Mouse (Mus musculus) forebrain, embryonic 14.5 days (tissue): Measurements from ENCODE around the gene Cpeb2. TPM values are rescaled to one million over a fixed set of nuclear protein-coding genes. Genes with fewer than 3 reads are reported as not detected.

ENCODE experiments used
- ATAC-seq: fragments of 200-750 bp; cut with Nextera tagmentation; 2 replicates; pipeline ENCODE4 v1.8.0; 2017; ENCODE audit warnings: mild to moderate bottlenecking, moderate library complexity
- DNase-seq: peaks from one replicate; pipeline ENCODE4 v3.0.0-alpha.2; 2015; ENCODE audit warnings: low spot score
- H3K27ac ChIP-seq: fragments of 300-500 bp; sonication (generic); 2 replicates; pipeline ENCODE4 v1.5.1; 2014; ENCODE audit warnings: low read depth, mild to moderate bottlenecking, control low read depth, low read length, moderate library complexity
- H3K27me3 ChIP-seq: fragments of 300-500 bp; sonication (generic); replicated peaks from 2 replicates; pipeline ENCODE4 v1.6.1; 2014; ENCODE audit warnings: low read length, control low read depth, mixed read lengths; ENCODE audit not compliant: control insufficient read depth, insufficient read depth
- H3K36me3 ChIP-seq: fragments of 300-500 bp; sonication (generic); 2 replicates; pipeline ENCODE4 v1.6.1; 2014; ENCODE audit warnings: low read length, control low read depth; ENCODE audit not compliant: control insufficient read depth, insufficient read depth
- H3K4me1 ChIP-seq: fragments of 300-500 bp; sonication (generic); 2 replicates; pipeline ENCODE4 v1.6.1; 2014; ENCODE audit warnings: antibody characterized with exemption, low read length, control low read depth; ENCODE audit not compliant: control insufficient read depth, insufficient read depth
- H3K4me2 ChIP-seq: fragments of 300-500 bp; sonication (generic); 2 replicates; pipeline ENCODE4 v1.6.1; 2014; ENCODE audit warnings: mild to moderate bottlenecking, control low read depth, low read length
- H3K4me3 ChIP-seq: fragments of 300-500 bp; sonication (generic); 2 replicates; pipeline ENCODE4 v1.5.1; 2014; ENCODE audit warnings: low read depth, low read length, control low read depth
- H3K9ac ChIP-seq: fragments of 300-500 bp; sonication (generic); 2 replicates; pipeline ENCODE4 v1.6.1; 2014; ENCODE audit warnings: mild to moderate bottlenecking, low read length, control low read depth, moderate library complexity
- H3K9me3 ChIP-seq: fragments of 300-500 bp; sonication (generic); replicated peaks from 2 replicates; pipeline ENCODE4 v1.6.1; 2016; ENCODE audit warnings: low read length, control low read depth, mixed read lengths; ENCODE audit not compliant: control insufficient read depth
- WGBS: fragments of 180-500 bp; shearing (Covaris S2); extraction: QIAGEN DNeasy Blood & Tissue Kit; methylation state at CpG from one replicate; pipeline ENCODE4 v1.1.7; 2014; 5-methylcytosine and 5-hydroxymethylcytosine counted together
- polyA plus RNA-seq: library from polyadenylated mRNA; unstranded; fragments of >200 nt; fragmentation: Nextera tagmentation; extraction: Ambion mirVana; gene quantifications from 2 replicates; pipeline ENCODE4 v1.2.1, GENCODE M21; 2014

Gene Cpeb2
- polyA plus RNA-seq, 1 experiment from 2014 or later = 6.9 TPM

- ATAC-seq = no peak
- WGBS = 3% methylated on average over 27 of the region's 27 CpGs
- peaks cover 2% of the 10 kb centered on the region; the same call in 1 of the 2 replicates for H3K36me3 ChIP-seq
- peak; percentile 39 for DNase-seq
- H3K27me3 ChIP-seq = no peaks in the 10 kb centered on the region; the same call in 1 of the 2 replicates
- peak overlapping the region; percentile 94 for H3K9ac ChIP-seq
- peak overlapping the region; percentile 82 for H3K4me2 ChIP-seq
- peak overlapping the region; percentile 93 for H3K4me3 ChIP-seq
- peaks cover 8% of the 10 kb centered on the region for H3K4me1 ChIP-seq
- H3K9me3 ChIP-seq = no peaks in the 10 kb centered on the region
- H3K27ac ChIP-seq = peak overlapping the region; percentile 99
Observed at GRCm38 (mm10) chr5:43235186-43235785, 2.3 kb downstream of the Cpeb2 start.

GRCm38 (mm10) chr5:43235997-43236396, 3.0 kb downstream of the Cpeb2 start:
- Histone ChIP-seq H3K9ac (peak overlapping the region; percentile 94; the same call in 1 of the 2 replicates), H3K9me3 (no peaks in the 10 kb centered on the region), H3K27me3 (no peaks in the 10 kb centered on the region; the same call in 1 of the 2 replicates), H3K27ac (no peak overlapping the region), H3K4me3 (peak overlapping the region; percentile 93), H3K4me1 (peaks cover 8% of the 10 kb centered on the region), H3K36me3 (peaks cover 2% of the 10 kb centered on the region; the same call in 1 of the 2 replicates), H3K4me2 (peak overlapping the region; percentile 82)
- DNase-seq (no peak), ATAC-seq (no peak)
- 29% methylated on average over 5 of the region's 5 CpGs for WGBS

- 72% methylated on average over 3 of the region's 3 CpGs for WGBS
- Histone ChIP-seq H3K4me3 (peak overlapping the region; percentile 93), H3K4me2 (peak overlapping the region; percentile 82), H3K4me1 (peaks cover 8% of the 10 kb centered on the region), H3K9me3 (no peaks in the 10 kb centered on the region), H3K36me3 (peaks cover 3% of the 10 kb centered on the region; the same call in 1 of the 2 replicates), H3K9ac (no peak overlapping the region), H3K27ac (no peak overlapping the region), H3K27me3 (no peaks in the 10 kb centered on the region; the same call in 1 of the 2 replicates)
- DNase-seq = peak; percentile 64
- ATAC-seq = no peak
Observed at GRCm38 (mm10) chr5:43236476-43236875, 3.5 kb downstream of the Cpeb2 start.

DNA sequence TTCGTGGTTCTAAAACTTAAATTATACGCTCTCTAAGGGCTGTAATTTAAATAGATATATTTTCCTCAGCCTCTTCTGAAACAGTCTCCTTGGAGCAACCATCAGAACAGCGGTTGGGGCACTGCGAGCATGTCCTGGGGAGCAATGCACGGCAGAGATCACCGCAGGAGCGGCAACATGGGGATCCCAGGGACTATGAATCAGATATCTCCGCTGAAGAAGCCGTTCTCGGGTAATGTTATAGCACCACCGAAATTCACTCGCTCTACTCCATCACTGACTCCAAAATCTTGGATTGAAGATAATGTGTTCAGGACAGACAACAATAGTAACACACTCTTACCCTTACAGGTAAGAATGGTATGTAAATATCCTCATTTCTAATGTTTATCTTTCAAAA, 4.3 kb downstream of the Cpeb2 start:
- ATAC-seq (no peak), DNase-seq (no peak)
- Histone ChIP-seq H3K27ac (no peak overlapping the region), H3K9ac (no peak overlapping the region), H3K9me3 (no peaks in the 10 kb centered on the region), H3K4me2 (peak overlapping the region; percentile 82), H3K27me3 (no peaks in the 10 kb centered on the region), H3K36me3 (peaks cover 6% of the 10 kb centered on the region; the same call in 1 of the 2 replicates), H3K4me1 (peaks cover 8% of the 10 kb centered on the region), H3K4me3 (peak overlapping the region; percentile 93)
- WGBS = 65% methylated on average over 12 of the region's 12 CpGs

- no peak for ATAC-seq
- WGBS = 87% methylated on average over 6 of the region's 6 CpGs
- H3K27me3 ChIP-seq = no peaks in the 10 kb centered on the region
- H3K36me3 ChIP-seq = peaks cover 6% of the 10 kb centered on the region; the same call in 1 of the 2 replicates
- DNase-seq = no peak
- no peak overlapping the region for H3K27ac ChIP-seq
- H3K4me3 ChIP-seq = no peak overlapping the region
- no peak overlapping the region for H3K4me2 ChIP-seq
- peaks cover 8% of the 10 kb centered on the region for H3K4me1 ChIP-seq
- no peaks in the 10 kb centered on the region for H3K9me3 ChIP-seq
- no peak overlapping the region for H3K9ac ChIP-seq
Observed at GRCm38 (mm10) chr5:43239141-43239835, 6.3 kb downstream of the Cpeb2 start.

DNA sequence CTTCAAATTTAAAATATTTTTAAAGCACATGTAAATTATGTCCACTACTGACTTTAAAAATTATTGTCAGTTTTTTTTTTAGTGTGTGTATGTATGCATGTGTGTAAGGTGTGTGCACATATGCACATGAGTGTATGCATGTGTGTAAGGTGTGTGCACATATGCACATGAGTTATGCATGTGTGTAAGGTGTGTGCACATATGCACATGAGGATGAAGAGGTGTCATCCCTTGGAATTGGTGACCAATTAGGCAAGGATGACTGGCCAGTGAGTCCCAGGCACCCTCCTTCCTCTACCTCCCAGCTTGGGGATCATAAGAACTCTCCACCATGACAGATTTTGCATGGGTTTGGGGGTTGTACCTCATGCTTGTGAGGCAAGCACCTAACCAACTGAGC, 7.8 kb downstream of the Cpeb2 start:
- DNase-seq = no peak

GRCm38 (mm10) chr5:43246236-43246635, 13.3 kb downstream of the Cpeb2 start:
- no peak overlapping the region for H3K4me3 ChIP-seq
- no peaks in the 10 kb centered on the region for H3K9me3 ChIP-seq
- H3K9ac ChIP-seq = no peak overlapping the region
- H3K27ac ChIP-seq = no peak overlapping the region
- H3K36me3 ChIP-seq = peaks cover 24% of the 10 kb centered on the region
- 93% methylated on average over 8 of the region's 8 CpGs for WGBS
- H3K4me2 ChIP-seq = no peak overlapping the region
- H3K27me3 ChIP-seq = no peaks in the 10 kb centered on the region
- ATAC-seq (no peak), DNase-seq (no peak)
- H3K4me1 ChIP-seq = no peaks in the 10 kb centered on the region

More for the DNA sequence above, 7.8 kb downstream of the Cpeb2 start:
- ATAC-seq = no peak
- H3K9ac ChIP-seq = no peak overlapping the region
- no peak overlapping the region for H3K4me2 ChIP-seq
- no peak overlapping the region for H3K4me3 ChIP-seq
- peaks cover 15% of the 10 kb centered on the region for H3K36me3 ChIP-seq
- H3K4me1 ChIP-seq = peaks cover 4% of the 10 kb centered on the region
- H3K9me3 ChIP-seq = no peaks in the 10 kb centered on the region
- H3K27me3 ChIP-seq = no peaks in the 10 kb centered on the region
- H3K27ac ChIP-seq = no peak overlapping the region

- H3K4me3 ChIP-seq = no peak overlapping the region
- DNase-seq = no peak
- H3K9me3 ChIP-seq = no peaks in the 10 kb centered on the region
- H3K4me2 ChIP-seq = no peak overlapping the region
- no peaks in the 10 kb centered on the region for H3K27me3 ChIP-seq
- no peak overlapping the region for H3K27ac ChIP-seq
- H3K4me1 ChIP-seq = no peaks in the 10 kb centered on the region
- H3K9ac ChIP-seq = no peak overlapping the region
- peaks cover 21% of the 10 kb centered on the region for H3K36me3 ChIP-seq
- 79% methylated on average over 6 of the region's 6 CpGs for WGBS
- no peak for ATAC-seq
Observed at GRCm38 (mm10) chr5:43246954-43247353, 14.0 kb downstream of the Cpeb2 start.

DNA sequence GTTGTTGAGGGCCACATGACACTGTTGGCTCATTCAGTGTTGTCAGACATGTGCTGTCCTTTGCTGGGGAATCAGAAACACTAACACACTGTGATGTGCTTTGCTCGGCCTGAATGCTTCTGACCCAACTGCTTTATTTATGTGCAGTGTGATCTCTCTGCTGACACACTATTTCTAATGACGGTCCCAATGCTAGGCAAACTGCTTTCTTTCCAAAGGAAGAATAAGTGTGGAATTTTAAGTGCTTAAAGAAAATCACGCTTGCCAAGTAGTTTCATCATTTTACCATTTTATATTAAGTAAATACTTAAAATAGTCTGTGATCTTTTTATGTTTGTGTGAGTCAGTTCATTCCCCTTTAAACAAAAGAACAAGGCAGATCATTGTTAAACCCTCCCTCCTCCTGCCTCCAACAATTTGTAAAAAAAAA, 15.0 kb downstream of the Cpeb2 start:
- no peaks in the 10 kb centered on the region for H3K9me3 ChIP-seq
- no peak for DNase-seq
- ATAC-seq = no peak
- H3K36me3 ChIP-seq = peaks cover 26% of the 10 kb centered on the region
- no peak overlapping the region for H3K9ac ChIP-seq
- no peaks in the 10 kb centered on the region for H3K4me1 ChIP-seq
- H3K4me2 ChIP-seq = no peak overlapping the region
- 35% methylated on average over 3 of the region's 3 CpGs for WGBS
- H3K27me3 ChIP-seq = no peaks in the 10 kb centered on the region
- H3K27ac ChIP-seq = no peak overlapping the region
- no peak overlapping the region for H3K4me3 ChIP-seq
